Mouse (Mus musculus) thymus, adult 2 months (tissue): Measurements from ENCODE around the gene Hinfp.

ENCODE experiments used
- CTCF ChIP-seq: fragments of 200-500 bp; IDR thresholded peaks from 2 replicates; pipeline ENCODE4 v1.5.1; 2012; ENCODE audit warnings: mild to moderate bottlenecking, control low read depth, low read length, moderate library complexity, borderline replicate concordance; ENCODE audit not compliant: control insufficient read depth, poor library complexity, insufficient read depth; ENCODE audit errors: extremely low read depth
- POLR2A ChIP-seq: fragments of 200-500 bp; IDR thresholded peaks from 2 replicates; pipeline ENCODE4 v1.6.1; 2012; ENCODE audit warnings: mild to moderate bottlenecking, low read length, control low read depth, moderate library complexity; ENCODE audit not compliant: control insufficient read depth, poor library complexity, insufficient read depth; ENCODE audit errors: extremely low read depth

DNA sequence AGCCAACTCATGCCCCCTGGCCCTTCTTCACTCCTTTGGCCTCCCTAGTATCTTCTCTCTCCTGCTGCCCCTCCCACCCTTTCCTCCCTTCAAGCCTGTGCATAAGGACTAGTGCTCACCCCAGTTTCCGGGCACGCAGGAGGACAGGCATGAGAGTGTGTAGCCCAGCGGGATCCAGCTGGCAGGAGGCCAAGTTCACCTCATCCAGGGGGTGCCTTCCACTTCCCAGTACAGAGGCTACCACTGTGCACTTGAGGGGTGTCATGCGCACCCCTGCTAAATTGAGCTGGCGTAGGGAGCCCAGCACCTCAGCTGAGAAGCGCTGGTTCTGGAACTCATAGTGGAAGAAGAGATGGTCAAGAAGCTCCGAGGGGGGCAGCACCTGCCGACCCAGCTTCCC, 49.3 kb downstream of the Hinfp start:
- no peak for TF ChIP-seq POLR2A
- TF ChIP-seq CTCF, result no peak
